Mouse (Mus musculus) kidney, adult 2 months (tissue): ENCODE data around the gene Dcaf15. TPM values are rescaled to one million over a fixed set of nuclear protein-coding genes. Genes with fewer than 3 reads are reported as not detected.

Experiments
- DNase-seq: peaks from one replicate; pipeline ENCODE4 v3.0.0; 2021
- H3K27ac ChIP-seq: fragments of 200-500 bp; 2 replicates; pipeline ENCODE4 v1.5.1; 2012; ENCODE audit warnings: low read depth, low read length, control low read depth, inconsistent platforms; ENCODE audit not compliant: insufficient read depth
- H3K27me3 ChIP-seq: fragments of 200-500 bp; replicated peaks from 2 replicates; pipeline ENCODE4 v1.6.1; 2012; ENCODE audit warnings: mild to moderate bottlenecking, moderate library complexity, low read length, inconsistent platforms; ENCODE audit not compliant: control insufficient read depth, insufficient read depth
- H3K36me3 ChIP-seq: fragments of 200-500 bp; 2 replicates; pipeline ENCODE4 v1.6.1; 2012; ENCODE audit warnings: mild to moderate bottlenecking, moderate library complexity, low read length, inconsistent platforms; ENCODE audit not compliant: control insufficient read depth, insufficient read depth
- H3K4me1 ChIP-seq: fragments of 200-500 bp; 2 replicates; pipeline ENCODE4 v1.6.1; 2011; ENCODE audit warnings: low read length; ENCODE audit not compliant: control insufficient read depth, insufficient read depth
- H3K4me3 ChIP-seq: fragments of 200-500 bp; 2 replicates; pipeline ENCODE4 v1.5.1; 2011; ENCODE audit warnings: mild to moderate bottlenecking, low read depth, low read length, control low read depth; ENCODE audit not compliant: insufficient read depth
- CTCF ChIP-seq: fragments of 200-500 bp; conservative IDR thresholded peaks from 2 replicates; pipeline ENCODE4 v1.5.1; 2011; ENCODE audit warnings: low read depth, mild to moderate bottlenecking, control low read depth, low read length, moderate library complexity, mixed read lengths; ENCODE audit not compliant: insufficient read depth, insufficient read length
- POLR2A ChIP-seq: fragments of 200-500 bp; IDR thresholded peaks from one replicate; pipeline ENCODE4 v1.6.1; 2011; ENCODE audit warnings: low read depth, low read length, control low read depth
- WGBS: fragments of 180-500 bp; shearing (Covaris S2); methylation state at CpG from one replicate; pipeline ENCODE4 v1.1.7; 2018; 5-methylcytosine and 5-hydroxymethylcytosine counted together
- polyA plus RNA-seq: library from polyadenylated mRNA; depleted of rRNA; stranded (reverse); fragments of >200 nt; gene quantifications from 2 replicates; pipeline ENCODE4 v1.2.3, GENCODE M21; 2012

Dcaf15 gene
- polyA plus RNA-seq, 1 experiment, result 28.2 TPM

- H3K27me3 ChIP-seq, result no peaks in the 10 kb centered on the region
- peak overlapping the region; percentile 70 for H3K4me3 ChIP-seq
- DNase-seq, result peak; percentile 98
- H3K27ac ChIP-seq, result peak overlapping the region; percentile 54
- no peaks in the 10 kb centered on the region for H3K36me3 ChIP-seq
- H3K4me1 ChIP-seq, result peaks cover 29% of the 10 kb centered on the region
- under 1% methylated on average over 53 of the region's 58 CpGs for WGBS
- TF ChIP-seq POLR2A (peak; percentile 54), CTCF (no peak)
These were observed 37.5 kb downstream of the Dcaf15 start for GRCm38 (mm10) chr8:84067047-84067573.

GRCm38 (mm10) chr8:84066291-84066930, 38.2 kb downstream of the Dcaf15 start, which contains the start of gene Rfx1:
Gene Rfx1 (plus strand): TSS chr8:84066834.
- Histone ChIP-seq H3K27ac (peak within 1 kb of the TSS; percentile 72), H3K36me3 (no peaks in the 10 kb centered on the region), H3K27me3 (no peaks in the 10 kb centered on the region), H3K4me1 (peaks cover 25% of the 10 kb centered on the region), H3K4me3 (peak within 1 kb of the TSS; percentile 70)
- peak; percentile 100 for DNase-seq
- TF ChIP-seq CTCF, result no peak
- peak; percentile 40 for TF ChIP-seq POLR2A
- under 1% methylated on average over 51 of the region's 51 CpGs for WGBS

- no peak for DNase-seq
- Histone ChIP-seq H3K4me3 (peak overlapping the region; percentile 51), H3K27ac (peak overlapping the region; percentile 72), H3K36me3 (no peaks in the 10 kb centered on the region), H3K4me1 (peaks cover 25% of the 10 kb centered on the region), H3K27me3 (no peaks in the 10 kb centered on the region)
- WGBS, result 16% methylated on average over 5 of the region's 5 CpGs
- TF ChIP-seq CTCF (no peak), POLR2A (no peak)
These were observed 39.0 kb downstream of the Dcaf15 start for GRCm38 (mm10) chr8:84065457-84066072.

GRCm38 (mm10) chr8:84065037-84065436, 39.5 kb downstream of the Dcaf15 start, which contains the start of gene Gm10643:
Gene Gm10643 (minus strand): TSS chr8:84065137.
- H3K27me3 ChIP-seq, result no peaks in the 10 kb centered on the region
- H3K4me1 ChIP-seq, result peaks cover 23% of the 10 kb centered on the region
- peak within 1 kb of the TSS; percentile 72 for H3K27ac ChIP-seq
- 94% methylated on average over 1 of the region's 1 CpGs for WGBS
- H3K36me3 ChIP-seq, result no peaks in the 10 kb centered on the region
- no peak for DNase-seq
- TF ChIP-seq CTCF, result no peak
- TF ChIP-seq POLR2A, result no peak
- peak within 1 kb of the TSS; percentile 51 for H3K4me3 ChIP-seq

- DNase-seq, result no peak
- Histone ChIP-seq H3K4me1 (peaks cover 14% of the 10 kb centered on the region), H3K36me3 (no peaks in the 10 kb centered on the region), H3K27ac (no peak overlapping the region), H3K27me3 (no peaks in the 10 kb centered on the region), H3K4me3 (no peak overlapping the region)
- no peak for TF ChIP-seq POLR2A
- no peak for TF ChIP-seq CTCF
- WGBS, result 64% methylated on average over 8 of the region's 8 CpGs
These were observed 40.5 kb downstream of the Dcaf15 start for GRCm38 (mm10) chr8:84063861-84064610.

- TF ChIP-seq CTCF (no peak), POLR2A (no peak)
- Histone ChIP-seq H3K27me3 (no peaks in the 10 kb centered on the region), H3K36me3 (no peaks in the 10 kb centered on the region), H3K4me1 (no peaks in the 10 kb centered on the region), H3K27ac (no peak overlapping the region), H3K4me3 (no peak overlapping the region)
- DNase-seq, result no peak
- WGBS, result 88% methylated on average over 2 of the region's 2 CpGs
These were observed 44.3 kb downstream of the Dcaf15 start for GRCm38 (mm10) chr8:84060245-84060644.
